Comparison of ENCODE assay signal across 9 mouse cellular contexts in the genomic region with DNA sequence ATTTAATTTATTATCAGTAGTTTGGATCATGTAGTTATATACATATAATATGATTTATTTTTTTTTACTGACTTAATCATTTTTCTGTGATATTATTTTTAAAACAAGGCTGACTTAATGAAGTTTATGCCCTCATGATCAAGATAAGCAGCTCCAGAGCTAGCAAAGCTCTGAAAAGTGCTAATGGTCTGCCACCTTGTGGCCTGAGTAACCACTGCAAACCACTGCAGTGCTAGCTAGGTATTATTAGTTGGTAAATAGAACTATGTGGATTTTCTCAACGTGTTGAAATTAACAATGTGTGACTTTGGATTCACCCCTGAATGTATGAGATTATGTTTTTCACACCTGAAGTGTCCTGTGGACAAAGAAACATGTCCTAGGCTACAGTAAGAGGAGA. TPM values are rescaled to one million over a fixed set of nuclear protein-coding genes. Genes with fewer than 3 reads are reported as not detected.
A peak's percentile ranks its signal among the peaks of the same experiment; 100 is the strongest.
DNase-seq lines count a peak whose midpoint lies in the region; ATAC-seq and TF ChIP-seq lines count a peak whose summit lies in the region.
"Had no signal": no experiment of that assay in that cellular context is flagged by ENCODE, and none has a peak within 500 bp of the region (broad histone marks: within the 10 kb centered on the region; RNA-seq: fewer than 3 reads in every experiment).

No protein-coding gene starts in this region.

- in situ Hi-C loops in CH12.LX (cut with MboI; ENCODE audit: low pct_ligation_motif_present, low pct_unique_long_range_greater_than_20kb, low sequenced_read_pairs) = loop anchor here (10.0 kb wide), 1 partner anchor 166 kb away; no protein-coding TSS in a partner anchor

- no peak overlapping the region for H3K4me2 ChIP-seq in CH12.LX (ENCODE audit: insufficient read depth, low read depth, poor library complexity, severe bottlenecking)
- H3K4me2 ChIP-seq in midbrain, embryonic 12.5 days (replicated peaks) = no peak overlapping the region

- H3K36me3 ChIP-seq in CH12.LX (replicated peaks in 1 of 2; ENCODE audit: control insufficient read depth in 1 of 2, insufficient read depth in 1 of 2, low read length in 1 of 2) = no peaks in the 10 kb centered on the region
- no peaks in the 10 kb centered on the region for H3K36me3 ChIP-seq in midbrain, embryonic 12.5 days

- WGBS in midbrain, embryonic 12.5 days = 11% methylated on average over 1 of the region's 1 CpGs

- no peaks in the 10 kb centered on the region for H3K27me3 ChIP-seq in CH12.LX (replicated peaks)
- no peaks in the 10 kb centered on the region for H3K27me3 ChIP-seq in midbrain, embryonic 12.5 days
- H3K27me3 ChIP-seq: megakaryocyte, embryonic 14.5 days had no signal

- H3K27ac ChIP-seq in CH12.LX (ENCODE audit: insufficient read depth, low read depth) = no peak overlapping the region
- H3K27ac ChIP-seq in midbrain, embryonic 12.5 days (replicated peaks) = no peak overlapping the region

- no peak overlapping the region for H3K4me3 ChIP-seq in CH12.LX (replicated peaks in 1 of 3; ENCODE audit: low read depth in 2 of 3, low read length in 2 of 3, poor library complexity in 1 of 3)
- no peak overlapping the region for H3K4me3 ChIP-seq in midbrain, embryonic 12.5 days
- H3K4me3 ChIP-seq: erythroblast, embryonic 14.5 days; megakaryocyte, embryonic 14.5 days had no signal

- no peaks in the 10 kb centered on the region for H3K79me2 ChIP-seq in CH12.LX (replicated peaks; ENCODE audit: control insufficient read depth, extremely low read depth, insufficient read depth, poor library complexity, severe bottlenecking)

- no peaks in the 10 kb centered on the region for H3K9me3 ChIP-seq in CH12.LX (replicated peaks; ENCODE audit: low read length)
- no peaks in the 10 kb centered on the region for H3K9me3 ChIP-seq in midbrain, embryonic 12.5 days
- H3K9me3 ChIP-seq: megakaryocyte, embryonic 14.5 days had no signal

- no peaks in the 10 kb centered on the region; a peak in 1 of 4 replicates for H3K4me1 ChIP-seq in CH12.LX (ENCODE audit: control insufficient read depth in 1 of 2, insufficient read depth in 2 of 2)
- H3K4me1 ChIP-seq in midbrain, embryonic 12.5 days = no peaks in the 10 kb centered on the region
- H3K4me1 ChIP-seq: megakaryocyte, embryonic 14.5 days had no signal

- ATAC-seq in midbrain, embryonic 12.5 days (ENCODE audit: low FRiP score, low read depth) = peak; percentile 78

- TF ChIP-seq POLR2A in CH12.LX (IDR thresholded peaks at IDR 0.05; ENCODE audit: low read depth, low read length) = no peak

- no peak for TF ChIP-seq EP300 in CH12.LX (IDR thresholded peaks at IDR 0.05; ENCODE audit: low read length)

- TF ChIP-seq RAD21 in CH12.LX (IDR thresholded peaks at IDR 0.05; ENCODE audit: low read depth, low read length) = peak; percentile 75

- H3K9ac ChIP-seq in CH12.LX (ENCODE audit: insufficient read depth, low read depth) = no peak overlapping the region
- no peak overlapping the region for H3K9ac ChIP-seq in midbrain, embryonic 12.5 days (replicated peaks)

- DNase-seq in 416B (ENCODE audit: low read depth) (peak; percentile 43), CH12.LX (ENCODE audit: extremely low read depth) (peak; percentile 48)
- DNase-seq in embryo, embryonic 9.5 days (ENCODE audit: extremely low spot score) = peak; percentile 30
- peak; percentile 35 for DNase-seq in hindlimb bud, embryonic 11.5 days (ENCODE audit: extremely low spot score, low read depth, low spot score)
- DNase-seq in left cerebral cortex, adult 18-20 months (ENCODE audit: low spot score in 2 of 2) = peak; percentile 49 to 53
- DNase-seq in urinary bladder, postnatal 36 days (ENCODE audit: low spot score in 2 of 2) = peak; percentile 46 to 55

- dilution Hi-C loops in CH12.LX (cut with MboI; ENCODE audit: extremely low pct_ligation_motif_present, extremely low pct_unique_long_range_greater_than_20kb, low sequenced_read_pairs) = no loop called here

- TF ChIP-seq CTCF in CH12.LX (conservative IDR thresholded peaks at IDR 0.05 in 1 of 2, IDR thresholded peaks at IDR 0.05 in 1 of 2; ENCODE audit: low read depth in 2 of 2, low read length in 2 of 2) = peak; percentile 75 to 84

TF ChIP-seq in CH12.LX, 34 proteins besides CTCF, POLR2A, EP300 and RAD21:
- TF ChIP-seq HCFC1 (IDR thresholded peaks at IDR 0.05; ENCODE audit: low read depth, low read length) (no peak), SMC3 (IDR thresholded peaks at IDR 0.05; ENCODE audit: low read depth, low read length) (peak; percentile 67), ELF1 (IDR thresholded peaks at IDR 0.05; ENCODE audit: low read depth, low read length) (no peak), CHD1 (IDR thresholded peaks at IDR 0.05; ENCODE audit: low read depth, low read length) (no peak)

RNA-seq across cellular contexts. Expression of a gene that starts 15.0 kb away (rescaled TPM):
- total RNA-seq in CH12.LX (2012; rRNA removed) (not detected in 2 replicates), CH12.LX (2014; rRNA removed) (not detected in 2 replicates)
- not detected in 2 replicates for polyA plus RNA-seq in CH12.LX (2012; ENCODE audit: insufficient read length, low read depth)
- not detected for total RNA-seq in left cerebral cortex, adult 18-20 months (2021)
- not detected in 2 replicates for polyA plus RNA-seq in midbrain, embryonic 12.5 days (2016; fragmentation: Nextera tagmentation; extraction: Ambion mirVana)
- polyA plus RNA-seq: erythroblast, embryonic 14.5 days had no signal
